Mouse (Mus musculus) neutrophil, adult 65 days (primary cell): ENCODE results near the gene Olfr1444. TPM values are rescaled to one million over a fixed set of nuclear protein-coding genes. Genes with fewer than 3 reads are reported as not detected.

Experiments used
- total RNA-seq: library from RNA; stranded (reverse); gene quantifications from 2 replicates; pipeline ENCODE4 v1.2.4, GENCODE M21; 2023

Olfr1444 gene
- not detected in 2 replicates for total RNA-seq

GRCm38 (mm10) chr19:12856983-12857382, at the start of gene Olfr1444:
Olfr1444 (plus strand) TSS chr19:12857283.

DNA sequence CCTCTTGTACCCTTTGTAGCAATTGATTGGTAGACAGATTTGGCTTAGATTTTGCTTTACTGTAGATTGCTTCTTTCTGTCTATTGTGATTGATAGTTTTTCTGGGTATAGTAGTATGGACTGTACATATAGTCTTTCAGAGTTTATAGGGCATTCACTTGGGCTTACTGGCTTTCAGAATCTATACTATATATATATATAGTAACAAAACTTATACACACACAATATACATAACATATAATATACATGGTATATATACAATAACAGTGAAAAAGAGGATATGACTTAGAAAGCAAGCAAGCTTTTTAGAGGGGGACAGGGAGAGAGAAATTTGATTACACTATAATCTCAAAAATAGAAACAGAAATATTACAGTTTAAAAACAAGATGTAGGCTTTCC, 10.7 kb upstream of the Olfr1444 start, which contains the start of gene Gm5244:
Gm5244 (plus strand) TSS at position 301 of the 400 bp plus-strand sequence.

DNA sequence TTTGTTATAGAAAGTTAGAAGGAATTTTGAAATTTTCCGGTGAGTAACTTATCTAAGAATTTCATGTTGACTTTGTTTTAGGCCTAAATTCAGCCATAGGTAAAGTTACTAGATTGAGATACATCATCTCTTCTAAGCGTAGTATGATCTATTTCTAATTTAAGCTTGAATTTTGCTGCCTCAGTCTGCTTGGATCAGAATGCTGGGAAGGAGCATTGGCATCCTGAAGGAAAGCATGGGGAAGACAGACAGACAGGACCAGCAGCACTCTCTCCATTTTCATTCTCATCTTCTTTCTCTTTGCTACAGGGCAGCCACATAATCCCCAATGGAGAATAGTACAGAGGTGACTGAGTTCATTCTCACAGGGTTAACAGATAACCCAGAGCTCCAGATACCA, 26.5 kb downstream of the Olfr1444 start, which contains the start of gene Olfr1445:
Olfr1445 (plus strand) TSS at position 301 of the 400 bp plus-strand sequence.

DNA sequence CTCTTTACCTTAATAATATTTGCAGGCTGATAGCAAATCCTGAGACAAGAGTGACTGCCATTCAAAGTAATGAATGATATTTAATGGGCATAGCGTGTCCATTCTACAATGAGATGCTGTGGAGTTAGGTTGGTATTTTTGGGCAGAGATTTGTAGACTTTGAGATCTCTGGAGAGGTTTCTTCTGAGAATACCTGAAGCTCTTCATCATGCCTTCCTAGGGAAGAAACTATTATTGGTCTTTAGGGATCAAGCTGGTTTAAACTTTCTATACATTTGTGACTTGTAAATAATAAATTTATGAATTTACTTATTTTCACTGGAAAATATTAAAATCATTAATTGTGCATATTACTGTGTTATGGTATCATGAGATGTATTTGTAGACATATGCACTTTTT, 36.3 kb downstream of the Olfr1444 start, which contains the start of gene Olfr1446:
Olfr1446 (minus strand) TSS at position 101 of the 400 bp plus-strand sequence.

GRCm38 (mm10) chr19:12903643-12904042, 46.6 kb downstream of the Olfr1444 start, which contains the start of gene Olfr1447:
Olfr1447 (minus strand) TSS chr19:12903743.

Other genes with a start within 250 kb of the Olfr1444 start
- gene Glyat, start 224.0 kb upstream of the Olfr1444 start, total RNA-seq = not detected in 2 replicates
- not detected in 2 replicates for gene Olfr1442, start 186.8 kb upstream of the Olfr1444 start, total RNA-seq
- not detected in 2 replicates for gene Olfr1443, start 179.2 kb upstream of the Olfr1444 start, total RNA-seq
- gene Keg1, start 161.5 kb upstream of the Olfr1444 start, total RNA-seq = not detected in 2 replicates
- gene Cntf, start 91.7 kb upstream of the Olfr1444 start, total RNA-seq = 1.9 and 2.5 TPM in 2 replicates
- gene Zfp91, start 61.2 kb upstream of the Olfr1444 start, total RNA-seq = 53.4 and 64.8 TPM in 2 replicates
- gene Lpxn, start 61.1 kb upstream of the Olfr1444 start, total RNA-seq = 10.0 and 10.1 TPM in 2 replicates
- gene Gm5244, start 10.6 kb upstream of the Olfr1444 start, total RNA-seq = 0.66 TPM in 1 of 2 replicates, not detected in the other
- gene Olfr1445, start 26.6 kb downstream of the Olfr1444 start, total RNA-seq = not detected in 2 replicates
- not detected in 2 replicates for gene Olfr1446, start 36.2 kb downstream of the Olfr1444 start, total RNA-seq
- not detected in 2 replicates for gene Olfr1447, start 46.5 kb downstream of the Olfr1444 start, total RNA-seq
- gene Olfr1448, start 67.1 kb downstream of the Olfr1444 start, total RNA-seq = not detected in 2 replicates
- gene Olfr1449, start 73.6 kb downstream of the Olfr1444 start, total RNA-seq = not detected in 2 replicates
- gene Olfr1450, start 93.0 kb downstream of the Olfr1444 start, total RNA-seq = not detected in 2 replicates
- not detected in 2 replicates for gene Olfr1451, start 137.7 kb downstream of the Olfr1444 start, total RNA-seq
- not detected in 2 replicates for gene Olfr1453, start 171.0 kb downstream of the Olfr1444 start, total RNA-seq
- gene Olfr1454, start 203.3 kb downstream of the Olfr1444 start, total RNA-seq = not detected in 2 replicates
- not detected in 2 replicates for gene Olfr1457, start 240.6 kb downstream of the Olfr1444 start, total RNA-seq
- gene Olfr1458, start 249.5 kb downstream of the Olfr1444 start, total RNA-seq = not detected in 2 replicates